Mouse (Mus musculus) cerebellum, adult 11 months (tissue): ENCODE measurements at regions not wholly inside any gene's neighbourhood (a gene's known extent, or its start where the extent isn't known, plus 50 kb on each side); places are given as distances from the start of the nearest gene placed in this dataset.
A peak's percentile ranks its signal among the peaks of the same experiment; 100 is the strongest.

Experiments
- DNase-seq: peaks from one replicate; pipeline ENCODE4 v3.0.0; 2022

DNA sequence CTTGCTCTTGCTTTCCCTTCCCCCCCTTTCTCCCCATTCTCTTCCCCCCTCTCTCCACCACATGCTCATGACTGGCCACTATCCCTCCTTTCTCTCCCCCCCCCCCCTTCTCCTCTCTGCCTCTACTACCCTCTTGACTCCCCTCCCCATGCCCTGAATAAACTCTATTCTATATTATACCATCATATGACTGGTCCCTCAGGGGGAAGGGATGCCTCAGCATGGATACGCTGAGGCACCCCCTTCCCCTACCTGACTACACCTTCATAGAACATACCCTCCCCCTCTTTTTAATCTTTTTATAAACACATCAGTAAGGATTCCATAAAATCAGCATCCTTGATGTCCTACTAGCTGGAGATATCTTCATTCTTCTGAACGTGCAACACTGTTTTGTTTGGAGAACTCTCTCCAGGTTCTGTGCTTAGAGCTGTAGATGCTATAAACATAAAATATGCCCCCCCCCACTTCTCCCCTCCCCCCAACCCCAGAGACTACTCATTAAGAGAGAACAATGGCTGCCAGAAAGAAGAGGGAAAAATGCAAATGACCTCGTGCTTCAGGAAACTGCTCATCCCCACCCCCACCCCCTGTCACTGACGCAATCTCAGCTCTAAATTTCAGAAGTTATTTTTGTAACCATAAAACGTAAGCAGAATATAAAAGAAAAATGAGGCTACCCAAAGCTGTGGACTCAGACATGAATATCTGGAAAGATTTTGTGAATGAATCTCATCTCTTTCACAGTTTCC, 102.3 kb downstream of the Pja2 start:
- no peak for DNase-seq

DNA sequence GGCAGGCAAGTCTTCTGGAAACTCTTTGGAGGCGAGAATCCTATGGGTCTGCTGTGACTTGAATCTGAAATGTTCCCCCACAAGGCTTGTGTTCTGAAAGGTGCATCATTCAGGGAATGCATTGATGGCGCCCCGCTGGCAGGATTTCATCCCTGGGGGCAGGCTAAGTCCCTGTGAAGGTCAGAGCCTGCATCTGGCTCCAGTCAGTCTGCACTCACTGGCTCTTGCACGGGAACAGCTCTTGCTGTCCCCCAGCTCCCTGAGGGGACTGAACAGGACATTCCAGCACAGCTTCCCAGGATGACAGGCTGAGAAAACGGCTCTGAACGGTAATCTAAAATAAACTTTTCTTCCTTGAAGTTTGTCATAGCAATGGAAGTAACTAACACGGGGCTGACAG, 117.1 kb downstream of the Pja2 start:
- DNase-seq, result no peak

DNA sequence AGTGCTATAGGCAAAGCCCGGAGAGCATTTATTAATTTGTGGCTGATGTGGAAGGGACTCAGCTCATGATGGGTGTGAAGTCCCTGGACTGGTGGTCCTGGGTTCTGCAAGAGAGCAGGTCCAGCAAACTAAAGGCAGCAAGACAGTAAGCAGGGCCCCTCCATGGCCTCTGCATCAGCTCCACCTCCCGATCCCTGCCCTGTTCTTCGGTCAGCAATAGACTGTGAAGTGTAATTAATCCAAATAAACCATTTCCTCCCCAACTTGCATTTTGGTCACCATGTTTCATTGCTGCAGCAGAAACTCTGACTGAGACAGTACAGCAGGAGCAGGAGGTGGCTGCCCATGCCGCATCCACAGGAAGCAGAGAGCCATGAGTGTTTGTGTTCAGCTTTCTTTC, 118.5 kb downstream of the Pja2 start:
- DNase-seq, result no peak

DNA sequence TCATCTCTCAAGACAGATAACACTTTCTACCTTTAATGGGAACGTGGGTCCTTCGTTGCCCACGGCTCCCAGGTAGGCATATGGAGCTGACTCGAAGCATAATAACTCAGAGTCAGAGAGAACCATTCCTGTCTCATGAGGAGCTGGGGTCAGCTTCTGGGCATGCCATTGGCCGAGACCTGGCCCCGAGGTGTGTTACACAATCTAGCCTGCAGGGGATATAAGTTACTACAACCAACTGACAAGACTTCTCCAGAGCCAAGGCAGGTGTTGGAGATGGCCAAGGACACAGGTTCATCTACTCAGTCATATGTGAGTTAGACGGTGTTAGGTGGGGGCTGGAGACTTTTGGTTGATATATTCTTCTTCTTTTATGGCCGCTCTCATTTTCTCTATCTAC, 120.4 kb downstream of the Pja2 start:
- no peak for DNase-seq

DNA sequence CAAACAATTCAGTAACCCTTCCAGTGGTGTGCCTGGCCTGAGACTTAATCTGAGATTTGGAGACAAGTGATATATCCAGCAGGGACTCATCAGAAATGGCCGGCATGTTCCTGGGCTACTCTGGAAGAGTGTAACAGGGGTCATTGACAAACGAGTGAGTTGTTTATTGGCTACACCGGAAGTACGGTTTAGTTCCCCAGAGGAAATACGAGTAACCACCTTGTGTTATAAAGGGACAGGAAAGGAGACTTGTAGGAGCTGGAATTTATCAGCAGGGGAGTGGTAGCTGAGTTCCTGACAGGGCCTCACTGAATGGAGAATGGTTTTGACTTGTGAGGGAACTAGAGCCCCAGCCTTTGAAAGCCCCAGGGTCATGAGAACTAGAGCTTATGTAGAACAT, 121.3 kb downstream of the Pja2 start:
- DNase-seq, result no peak

DNA sequence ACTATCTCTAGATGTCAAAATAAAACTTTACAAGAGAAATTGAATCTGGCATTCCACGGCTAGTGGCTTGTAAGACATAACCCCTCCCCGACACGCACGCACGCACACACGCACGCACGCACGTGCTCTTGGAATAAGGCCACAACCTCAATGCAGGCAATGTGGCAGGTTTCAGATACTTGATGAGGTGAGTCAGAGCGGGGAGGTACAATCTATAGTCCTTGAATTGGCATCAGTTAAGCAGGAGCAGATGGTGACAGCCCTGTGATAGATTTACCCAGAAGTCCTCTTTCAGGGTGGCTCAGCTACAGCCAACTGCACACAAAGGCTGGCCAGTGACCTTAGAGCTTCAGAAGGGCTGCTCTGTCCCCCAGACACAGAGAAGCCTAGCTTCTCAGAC, 122.1 kb downstream of the Pja2 start:
- peak; percentile 51 for DNase-seq

DNA sequence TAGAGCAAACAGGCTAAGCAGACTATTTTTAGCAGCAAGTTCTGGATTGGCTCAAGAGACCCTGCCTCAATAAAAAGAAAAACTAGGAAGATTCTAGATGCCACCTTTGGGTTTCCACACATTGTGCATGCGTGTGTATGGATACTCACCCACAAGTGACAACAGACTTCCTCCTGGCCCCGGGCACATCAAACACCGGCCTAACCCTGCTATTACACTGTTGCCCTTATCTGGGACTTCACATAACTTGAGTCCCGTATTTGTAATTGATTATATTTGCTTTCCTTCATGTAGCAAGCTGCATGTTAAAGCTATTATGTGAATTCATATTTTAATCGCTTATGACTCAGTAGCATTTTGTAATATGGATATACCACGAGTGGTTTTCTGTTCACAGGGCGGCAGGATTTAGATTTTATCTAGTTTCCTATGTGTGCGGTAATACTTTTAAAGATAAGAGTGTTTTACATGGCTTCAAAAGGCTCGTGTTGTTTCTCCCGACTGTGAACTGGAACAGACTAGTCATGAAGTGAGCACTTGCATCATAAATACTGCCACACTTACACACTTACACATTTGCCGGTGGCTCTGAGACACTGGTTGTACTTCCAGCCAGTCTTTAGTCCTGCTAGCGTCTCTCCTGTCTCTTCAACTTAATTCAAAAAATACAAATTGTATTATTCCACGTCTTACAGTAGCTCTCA, 123.4 kb downstream of the Pja2 start:
- DNase-seq, result no peak

DNA sequence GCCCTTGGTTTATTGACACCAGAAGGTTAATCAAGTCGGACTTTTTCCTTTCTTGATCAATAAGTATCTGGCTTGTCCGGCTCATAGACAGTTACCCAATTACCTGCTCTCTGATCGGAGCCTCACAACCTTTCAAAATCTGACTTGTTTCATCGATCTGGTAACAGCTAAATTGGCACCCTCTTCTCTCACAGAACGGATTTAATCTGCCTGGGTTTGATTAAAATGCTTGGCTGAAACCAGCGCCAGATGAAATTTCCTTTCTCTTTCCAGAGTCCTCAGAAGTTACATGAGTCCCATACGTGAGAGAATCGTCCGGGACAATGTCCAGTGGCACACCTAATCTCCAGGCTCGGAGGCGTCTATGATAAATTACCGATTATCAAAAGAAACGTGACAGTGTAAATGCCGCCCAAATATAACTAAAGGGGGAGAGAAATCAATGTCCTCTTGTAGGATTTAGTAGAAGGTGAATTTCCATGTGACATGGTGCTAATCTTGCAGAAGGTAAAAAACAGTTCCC, 125.5 kb downstream of the Pja2 start:
- no peak for DNase-seq

DNA sequence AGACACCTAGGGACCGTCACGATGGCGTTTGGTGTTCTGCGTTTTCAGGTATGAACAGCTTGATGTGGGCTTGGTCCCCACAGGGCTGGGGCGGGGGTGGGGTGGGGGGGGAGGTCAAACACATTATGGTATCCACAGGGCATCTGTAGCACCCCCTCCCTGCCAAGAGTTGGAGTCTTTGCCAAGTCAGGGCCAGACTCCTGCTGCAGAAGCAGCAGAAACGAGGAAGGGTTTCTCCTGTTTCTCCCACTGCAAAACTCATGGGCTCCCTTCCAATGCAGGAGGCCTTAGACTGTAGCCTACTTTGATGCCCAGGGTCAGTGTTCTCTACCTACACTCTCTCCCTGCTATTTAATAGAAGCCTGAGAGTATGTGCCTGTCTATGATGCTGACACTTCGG, 128.1 kb downstream of the Pja2 start:
- no peak for DNase-seq

DNA sequence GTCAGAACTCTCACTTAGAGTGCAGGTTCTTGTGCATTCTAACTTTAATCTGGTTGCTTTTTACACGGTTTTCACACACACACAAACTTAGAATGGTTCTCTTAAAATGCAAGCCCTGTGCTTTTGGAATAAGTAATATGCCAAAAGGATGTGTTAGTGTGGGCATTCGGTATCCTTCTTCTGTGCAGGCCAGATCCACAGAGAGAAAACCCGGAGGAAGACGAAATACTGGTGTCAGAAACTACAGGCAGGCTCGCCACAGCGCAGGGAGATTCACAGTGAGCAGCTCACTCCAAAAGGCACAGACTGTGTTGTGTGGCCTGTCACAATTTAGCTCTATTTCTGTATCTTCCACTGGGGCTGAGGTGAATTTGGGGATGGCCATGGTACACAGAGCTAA, 129.5 kb downstream of the Pja2 start:
- DNase-seq, result no peak

DNA sequence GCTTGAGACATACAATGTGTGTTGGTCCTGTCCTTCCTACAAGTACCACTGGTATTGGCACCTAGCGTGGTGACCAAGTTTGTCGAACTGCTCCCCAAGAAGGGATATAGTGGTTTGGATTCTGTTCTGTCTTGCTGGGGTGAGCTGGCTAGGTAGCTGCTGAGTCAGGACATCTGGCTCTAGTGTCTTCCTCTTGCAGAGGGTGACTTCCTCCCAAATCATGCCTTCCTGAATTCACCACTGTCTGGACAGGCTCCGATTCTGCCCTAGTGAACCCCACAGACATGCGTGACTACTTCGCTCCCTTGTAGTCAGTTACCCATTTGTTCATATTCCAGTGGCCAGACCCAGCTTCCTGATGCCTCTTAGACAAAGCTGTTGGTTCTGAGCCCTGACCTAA, 130.1 kb downstream of the Pja2 start:
- no peak for DNase-seq

DNA sequence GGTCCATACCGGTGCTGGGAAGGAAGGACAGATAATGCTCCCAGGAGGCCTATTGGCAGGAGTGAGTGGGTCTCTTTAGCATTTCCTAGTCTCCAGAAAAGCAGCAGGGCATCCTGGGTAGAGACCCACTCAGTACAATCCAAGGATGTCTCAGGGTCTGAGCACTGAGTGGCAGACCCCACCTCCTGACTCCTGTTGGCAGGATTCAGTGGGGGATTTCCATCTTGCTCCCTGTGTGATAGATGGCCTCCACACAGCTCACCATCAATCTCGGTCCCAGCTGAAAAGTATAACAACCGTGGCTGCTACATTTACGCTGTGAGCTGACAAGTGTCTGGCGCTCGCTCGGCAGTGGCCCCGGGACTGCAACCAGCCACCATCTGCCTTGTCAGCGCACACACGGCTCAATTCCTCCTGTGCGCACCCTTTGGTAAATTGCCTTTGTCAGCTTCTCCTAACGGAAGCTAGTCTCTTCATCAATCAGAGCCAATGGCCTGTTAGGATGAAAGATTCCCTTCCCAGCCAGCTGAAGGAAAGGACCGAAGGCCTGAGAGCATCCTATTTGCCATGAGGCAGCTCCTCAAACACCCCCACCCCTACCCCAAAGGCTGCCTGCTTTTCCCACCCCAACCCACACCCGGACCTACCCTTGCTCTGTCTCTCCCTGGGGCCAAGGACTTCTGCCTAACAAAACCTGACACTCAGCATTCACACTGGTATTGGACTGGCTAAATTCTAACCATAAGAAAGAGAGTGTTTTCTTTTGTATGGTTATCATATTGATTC, 131.4 kb downstream of the Pja2 start:
- DNase-seq, result peak; percentile 29

DNA sequence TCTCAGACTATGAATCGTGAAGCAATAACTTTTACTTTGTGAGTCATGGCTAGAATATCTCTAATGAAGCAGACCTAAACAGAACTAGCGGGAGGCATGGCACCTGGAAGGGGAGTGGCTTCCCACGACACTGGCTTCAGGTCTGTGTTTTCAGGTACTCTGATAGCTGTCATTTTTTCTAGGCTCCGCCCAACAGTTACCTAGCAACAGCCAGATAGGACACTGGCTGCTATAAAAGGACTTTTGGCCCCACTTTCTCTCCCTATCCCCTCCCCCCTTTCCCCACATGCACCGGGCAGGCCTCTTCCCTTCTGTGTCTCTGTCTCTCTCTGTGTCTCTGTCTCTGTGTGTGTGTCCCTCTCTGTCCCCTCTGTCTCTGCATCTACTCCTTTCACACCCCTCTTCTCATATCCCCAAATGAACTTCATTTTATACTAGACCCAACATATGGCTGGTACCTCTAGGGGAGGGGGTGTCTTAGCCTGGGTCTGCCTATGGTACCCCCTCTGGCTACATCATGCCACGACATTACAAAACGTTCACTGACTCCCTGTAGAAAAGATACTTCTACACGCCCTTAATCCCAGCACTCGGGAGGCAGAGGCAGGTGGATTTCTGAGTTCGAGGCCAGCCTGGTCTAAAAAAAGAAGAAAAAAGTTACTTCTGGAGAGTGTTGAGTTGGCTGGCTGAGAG, 132.3 kb downstream of the Pja2 start:
- DNase-seq, result no peak

DNA sequence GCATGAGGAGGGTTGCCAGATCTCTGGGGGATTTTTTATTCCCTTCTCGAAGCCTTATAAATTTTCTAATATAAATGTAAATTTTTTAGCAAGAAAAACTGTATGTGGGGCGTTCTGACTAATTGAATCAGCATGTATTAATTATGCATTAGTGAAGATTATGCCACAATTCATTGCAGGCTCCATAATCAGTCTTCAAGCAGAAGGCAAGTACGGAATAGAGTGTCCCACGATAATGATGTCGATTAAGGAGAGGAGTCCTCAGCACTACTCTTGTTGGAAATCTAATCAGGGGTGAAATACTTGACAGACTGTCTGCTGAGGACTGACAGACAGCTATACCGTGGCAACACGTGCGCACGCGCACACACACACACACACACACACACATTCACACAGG, 135.3 kb downstream of the Pja2 start:
- DNase-seq, result no peak

DNA sequence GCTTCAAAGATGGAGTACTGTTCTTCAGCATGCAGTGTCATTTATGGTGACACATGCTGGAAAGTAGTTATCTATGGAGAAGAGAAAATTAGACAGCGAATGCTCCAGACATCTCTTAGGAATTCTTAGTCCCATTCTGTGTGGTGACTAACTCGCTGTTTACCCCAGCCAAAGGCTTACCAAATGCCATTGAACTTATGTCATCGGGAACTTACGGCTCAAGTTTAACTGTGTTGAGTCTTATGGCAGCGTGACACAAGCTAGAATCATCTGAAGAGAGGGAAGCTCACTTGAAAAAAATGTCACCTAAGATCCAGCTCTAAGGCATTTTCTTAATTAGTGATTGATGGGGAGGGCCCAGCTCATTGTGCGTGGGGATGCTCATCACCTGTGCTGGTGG, 138.7 kb downstream of the Pja2 start:
- no peak for DNase-seq
